21 mouse cellular contexts compared by ENCODE assay signal in the genomic region with DNA sequence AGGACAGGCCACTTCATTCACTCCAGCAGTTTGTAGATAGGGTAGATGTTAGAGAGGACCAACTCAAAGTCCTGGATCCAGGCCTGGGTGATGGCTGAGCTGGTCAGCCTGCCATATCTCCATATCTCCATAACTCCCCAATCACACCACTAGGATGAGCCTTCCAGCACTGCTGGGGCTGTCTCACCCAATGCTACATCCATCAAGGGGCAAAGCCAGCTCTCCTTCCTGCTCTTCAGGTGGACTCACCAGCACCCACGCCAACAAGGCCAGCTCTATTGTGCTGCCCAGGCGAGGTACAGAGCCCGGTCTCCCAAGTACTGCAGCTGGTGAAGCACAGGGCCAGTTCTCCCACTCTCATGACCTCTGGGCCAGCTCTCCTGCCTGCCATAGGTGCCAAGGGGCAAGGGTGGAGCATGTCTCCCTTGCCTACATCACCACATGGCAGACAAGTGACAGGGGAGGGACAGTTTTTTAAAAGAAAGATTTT. TPM values are rescaled to one million over a fixed set of nuclear protein-coding genes. Genes with fewer than 3 reads are reported as not detected.
DNase-seq lines count a peak whose midpoint lies in the region; ATAC-seq and TF ChIP-seq lines count a peak whose summit lies in the region.
"Had no signal": no experiment of that assay in that cellular context is flagged by ENCODE, and none has a peak within 500 bp of the region (broad histone marks: within the 10 kb centered on the region; RNA-seq: fewer than 3 reads in every experiment).

No protein-coding gene starts in this region.

- H3K27me3 ChIP-seq in heart, embryonic 10.5 days (ENCODE audit: insufficient read depth, poor library complexity, severe bottlenecking), result no peaks in the 10 kb centered on the region
- H3K27me3 ChIP-seq in megakaryocyte, embryonic 14.5 days (replicated peaks), result no peaks in the 10 kb centered on the region
- H3K27me3 ChIP-seq in stomach, postnatal 0 days (ENCODE audit: control insufficient read depth, insufficient read depth, low read length), result no peaks in the 10 kb centered on the region
- H3K27me3 ChIP-seq: embryonic facial prominence, embryonic 12.5 days; forebrain, embryonic 13.5 days; forebrain, embryonic 15.5 days had no signal

- TF ChIP-seq CTCF in bone marrow, adult 2 months (IDR thresholded peaks at IDR 0.05; ENCODE audit: control insufficient read depth, insufficient read depth, low read length), result no peak
- no peak for TF ChIP-seq CTCF in stomach, postnatal 0 days (IDR thresholded peaks at IDR 0.05; ENCODE audit: low read depth)

- H3K27ac ChIP-seq in heart, embryonic 10.5 days, result no peak overlapping the region
- H3K27ac ChIP-seq in bone marrow, adult 2 months (ENCODE audit: control insufficient read depth, insufficient read depth, low read depth, low read length, poor library complexity), result peak overlapping the region; percentile 30
- H3K27ac ChIP-seq in stomach, postnatal 0 days (replicated peaks), result no peak overlapping the region
- H3K27ac ChIP-seq: embryonic facial prominence, embryonic 10.5 days; embryonic facial prominence, embryonic 12.5 days; forebrain, embryonic 13.5 days; forebrain, embryonic 15.5 days had no signal

- no peak overlapping the region for H3K4me3 ChIP-seq in heart, embryonic 10.5 days
- peak overlapping the region; percentile 42 for H3K4me3 ChIP-seq in megakaryocyte, embryonic 14.5 days (replicated peaks)
- no peak overlapping the region for H3K4me3 ChIP-seq in bone marrow, adult 2 months (replicated peaks; ENCODE audit: control insufficient read depth, low read depth, low read length)
- no peak overlapping the region for H3K4me3 ChIP-seq in stomach, postnatal 0 days (ENCODE audit: low read depth, low read length)
- H3K4me3 ChIP-seq: embryonic facial prominence, embryonic 10.5 days; embryonic facial prominence, embryonic 12.5 days; forebrain, embryonic 13.5 days; forebrain, embryonic 15.5 days had no signal

- 91% methylated on average over 3 of the region's 3 CpGs for WGBS in heart, embryonic 10.5 days
- 91% methylated on average over 3 of the region's 3 CpGs for WGBS in bone marrow, adult 2 months
- 94% methylated on average over 3 of the region's 3 CpGs for WGBS in stomach, postnatal 0 days

- no peak overlapping the region for H3K9ac ChIP-seq in stomach, postnatal 0 days (ENCODE audit: low read length)
- H3K9ac ChIP-seq: embryonic facial prominence, embryonic 12.5 days; forebrain, embryonic 13.5 days; forebrain, embryonic 15.5 days had no signal

- H3K9me3 ChIP-seq in heart, embryonic 10.5 days, result peaks cover 5% of the 10 kb centered on the region; the same call in 1 of the 2 replicates
- peaks cover 47% of the 10 kb centered on the region for H3K9me3 ChIP-seq in megakaryocyte, embryonic 14.5 days
- no peaks in the 10 kb centered on the region for H3K9me3 ChIP-seq in stomach, postnatal 0 days (ENCODE audit: control insufficient read depth, low read length)
- H3K9me3 ChIP-seq: embryonic facial prominence, embryonic 12.5 days; forebrain, embryonic 13.5 days; forebrain, embryonic 15.5 days had no signal

- intact Hi-C loops in heart, postnatal 10 days (cut with DNase I), result no loop called here

- no peak for TF ChIP-seq EP300 in stomach, postnatal 0 days (optimal IDR thresholded peaks at IDR 0.05)

- DNase-seq in heart, embryonic 10.5 days (ENCODE audit: low spot score), result peak; percentile 70
- DNase-seq in heart, postnatal 10 days, result no peak
- DNase-seq in stomach, postnatal 0 days (ENCODE audit: low spot score), result no peak
- DNase-seq: adrenal gland, adult 2 months; adrenal gland, postnatal 10 days; adrenal gland, postnatal 25 days; cerebellum, adult 11-12 months; cerebellum, adult 2 months; cerebellum, adult 9-10 months; cerebellum, postnatal 10 days; cerebellum, postnatal 25 days had no signal

- no peaks in the 10 kb centered on the region for H3K36me3 ChIP-seq in heart, embryonic 10.5 days
- peaks cover 49% of the 10 kb centered on the region for H3K36me3 ChIP-seq in megakaryocyte, embryonic 14.5 days (replicated peaks; ENCODE audit: low read length)
- H3K36me3 ChIP-seq in stomach, postnatal 0 days (ENCODE audit: control insufficient read depth, insufficient read depth, low read length), result no peaks in the 10 kb centered on the region
- H3K36me3 ChIP-seq: embryonic facial prominence, embryonic 10.5 days; embryonic facial prominence, embryonic 12.5 days; forebrain, embryonic 15.5 days had no signal

- no peak overlapping the region for H3K4me2 ChIP-seq in stomach, postnatal 0 days (replicated peaks; ENCODE audit: low read depth)
- H3K4me2 ChIP-seq: embryonic facial prominence, embryonic 12.5 days; forebrain, embryonic 13.5 days; forebrain, embryonic 15.5 days had no signal

- TF ChIP-seq POLR2A in bone marrow, adult 2 months (IDR thresholded peaks at IDR 0.05; ENCODE audit: borderline replicate concordance, control insufficient read depth, low read depth, low read length), result no peak

- no peaks in the 10 kb centered on the region for H3K4me1 ChIP-seq in heart, embryonic 10.5 days
- H3K4me1 ChIP-seq in megakaryocyte, embryonic 14.5 days, result peaks cover 73% of the 10 kb centered on the region
- H3K4me1 ChIP-seq in bone marrow, adult 2 months (ENCODE audit: control insufficient read depth, insufficient read depth, low read length), result peaks cover 2% of the 10 kb centered on the region; the same call in 1 of the 2 replicates
- H3K4me1 ChIP-seq in stomach, postnatal 0 days (replicated peaks; ENCODE audit: control insufficient read depth, insufficient read depth), result no peaks in the 10 kb centered on the region
- H3K4me1 ChIP-seq: embryonic facial prominence, embryonic 12.5 days; forebrain, embryonic 13.5 days; forebrain, embryonic 15.5 days had no signal

- no peak for ATAC-seq in megakaryocyte, adult 5-6 weeks (ENCODE audit: poor library complexity, severe bottlenecking)
- no peak for ATAC-seq in stomach, postnatal 0 days (ENCODE audit: low FRiP score, low TSS enrichment)
- ATAC-seq: forebrain, embryonic 13.5 days; forebrain, embryonic 15.5 days had no signal

RNA-seq across cellular contexts. Expression of a gene that starts 31.0 kb away (rescaled TPM):
- polyA plus RNA-seq in heart, embryonic 10.5 days (2016; fragmentation: Nextera tagmentation; extraction: Ambion mirVana), result 0.11 and 1.9 TPM in 2 replicates
- total RNA-seq in heart, postnatal 10 days (2021), result under 1 TPM in 1 of 2 experiments, not detected in 1; 0.27 TPM
- polyA plus RNA-seq in megakaryocyte, embryonic 14.5 days (2012; ENCODE audit: insufficient read depth, low replicate concordance), result not detected in 2 replicates
- 0.36 TPM in 1 of 2 replicates, not detected in the other for total RNA-seq in megakaryocyte, adult 5-6 weeks (2015)
- total RNA-seq in megakaryocyte, adult 5-6 weeks (2017), result not detected in 2 replicates
- 0.56 and 0.87 TPM in 2 replicates for polyA plus RNA-seq in bone marrow, adult 2 months (2011; ENCODE audit: insufficient read depth, insufficient read length, low replicate concordance, missing spikeins)
- polyA plus RNA-seq in stomach, postnatal 0 days (2015; fragmentation: Nextera tagmentation; extraction: Ambion mirVana), result 1.2 and 1.4 TPM in 2 replicates
- total RNA-seq: adrenal gland, postnatal 25 days; MEL had no signal
- polyA plus RNA-seq: C2C12; embryonic facial prominence, embryonic 10.5 days; embryonic facial prominence, embryonic 12.5 days; forebrain, embryonic 11.5 days; forebrain, embryonic 13.5 days; forebrain, embryonic 15.5 days had no signal
